Mouse (Mus musculus) thymus, postnatal 36 days (tissue): ENCODE results near the gene Klre1.
"Not testable (repeated sequence)": the region's sequence is repeated elsewhere in the genome, so short reads cannot be mapped to it uniquely, and the experiment has no call there.

ENCODE experiments used
- DNase-seq, 2 experiments: peaks; one replicate each; pipeline ENCODE4 v3.0.0; 2022; ENCODE audit warnings: mixed read lengths in 2 of 2

The Klre1 gene

GRCm38 (mm10) chr6:129591508-129591907, 13.8 kb downstream of the Klre1 start, which contains the start of gene Klrd1:
Gene Klrd1, plus strand, starts transcription at chr6:129591782.
- peak; percentile 4 to 6 for DNase-seq

- no peak for DNase-seq
Observed at GRCm38 (mm10) chr6:129608372-129608771, 30.7 kb downstream of the Klre1 start.

- no peak for DNase-seq
Observed at GRCm38 (mm10) chr6:129623735-129624134, 46.0 kb downstream of the Klre1 start, which contains the start of gene Klrk1. Gene Klrk1, minus strand, starts transcription at chr6:129623864.

- DNase-seq, result not testable (repeated sequence)
Observed at GRCm38 (mm10) chr6:129631046-129631445, 53.3 kb downstream of the Klre1 start.
